Mouse (Mus musculus) c-Kit-negative CD71-positive TER-119-positive erythroid progenitor cells, embryonic 14.5 days (primary cell): ENCODE measurements around the gene Olfr675.
"Not testable (repeated sequence)": the region's sequence is repeated elsewhere in the genome, so short reads cannot be mapped to it uniquely, and the experiment has no call there.

Experiments used
- DNase-seq: peaks from one replicate; pipeline ENCODE4 v3.0.0-alpha.2; 2013; ENCODE audit warnings: low read depth, low spot score

The Olfr675 gene

DNA sequence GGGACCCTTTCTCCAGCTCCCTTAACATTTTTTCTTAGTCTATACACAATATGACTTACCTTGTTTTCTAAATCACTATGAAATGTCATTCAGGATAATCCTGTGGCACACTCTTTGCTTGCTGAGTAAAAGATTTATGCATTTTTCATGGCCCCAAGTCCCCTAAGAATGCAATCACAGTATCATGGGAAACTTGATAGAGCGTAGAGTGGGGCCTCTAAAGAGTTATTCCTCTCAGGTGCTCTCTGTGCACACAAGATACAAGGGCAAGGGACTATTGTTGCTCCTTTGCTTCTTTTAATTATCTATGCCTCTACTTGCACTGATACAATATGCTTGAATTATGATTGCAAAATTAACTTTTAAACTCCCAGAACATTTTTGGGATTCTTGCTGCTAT, at the start of gene Olfr675:
Olfr675 (minus strand) TSS at position 101 of the 400 bp plus-strand sequence.
- no peak for DNase-seq

DNA sequence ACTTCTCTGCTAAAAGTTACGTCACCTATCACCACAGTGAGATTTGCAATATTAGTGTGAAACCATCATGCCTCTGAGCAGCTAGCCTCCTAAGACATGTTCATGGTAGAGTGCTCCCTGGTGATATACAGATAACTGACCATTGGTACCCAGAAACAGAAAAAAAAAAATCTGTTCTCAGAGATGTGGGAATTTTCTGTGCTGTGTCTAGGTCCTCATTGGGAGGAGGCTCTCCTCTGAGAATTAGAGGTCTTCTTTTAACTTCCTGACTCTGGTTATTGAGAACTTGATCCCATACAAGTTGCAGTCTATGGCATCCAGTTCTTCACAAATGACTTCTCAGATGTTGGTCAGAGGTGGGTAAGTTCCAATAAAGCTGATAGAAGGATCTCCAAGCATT, 35.9 kb upstream of the Olfr675 start, which contains the start of gene Olfr678:
Olfr678 (plus strand) TSS at position 301 of the 400 bp plus-strand sequence.
- DNase-seq, result no peak

DNA sequence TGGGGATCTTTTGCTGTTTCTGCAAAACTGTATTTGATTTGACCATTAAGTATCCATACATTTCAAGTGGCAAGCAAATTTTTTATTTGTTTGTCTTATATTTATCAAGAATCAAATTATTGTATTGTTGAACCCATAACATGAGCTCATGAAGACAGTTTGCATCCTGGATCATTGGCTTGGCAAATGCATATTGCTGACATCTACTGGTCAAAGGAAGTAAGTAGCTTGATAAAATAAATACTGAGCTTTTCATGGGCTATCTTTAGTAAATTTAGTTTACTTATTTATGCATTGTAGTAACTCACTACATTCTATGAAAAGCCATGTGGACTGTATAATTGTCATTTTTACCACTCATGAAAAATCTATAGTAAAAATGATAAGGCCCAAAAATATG, 30.7 kb upstream of the Olfr675 start:
- no peak for DNase-seq

DNA sequence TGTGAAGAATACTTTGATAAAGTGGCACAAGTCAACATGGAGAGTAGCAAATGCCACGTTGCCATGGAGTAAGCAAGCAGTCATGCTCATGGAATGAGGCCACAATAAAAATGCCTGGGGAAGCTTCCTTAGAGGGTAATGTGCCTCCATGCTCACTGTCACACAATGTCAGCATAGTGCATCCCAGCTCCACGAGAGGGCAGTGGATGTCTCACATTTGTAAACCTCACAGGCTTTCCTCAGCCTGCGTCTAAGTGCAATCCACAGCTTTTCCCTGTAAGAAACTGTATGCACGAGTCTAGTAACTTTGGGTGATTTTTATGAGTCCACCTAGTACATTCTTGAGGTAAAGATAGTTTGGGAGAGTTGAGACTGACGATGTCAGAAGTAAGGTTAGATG, 5.6 kb upstream of the Olfr675 start:
- DNase-seq, result not testable (repeated sequence)

DNA sequence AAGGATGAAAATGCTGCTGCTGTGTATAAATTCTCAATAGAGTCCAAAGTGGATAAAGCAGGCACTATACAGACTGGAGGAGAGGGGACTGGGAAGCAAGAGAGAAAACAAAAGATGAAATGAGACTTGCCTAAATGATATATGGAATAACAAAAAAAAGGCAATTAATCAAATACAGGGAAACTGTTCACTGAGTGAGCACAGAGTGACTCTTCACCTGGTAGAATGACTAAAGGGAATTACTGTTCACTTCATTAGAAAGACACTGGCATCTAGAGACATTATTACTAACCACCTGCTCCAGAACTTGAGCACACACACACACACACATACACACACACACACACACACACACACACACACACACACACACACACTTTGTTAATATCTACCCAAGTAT, 4.1 kb upstream of the Olfr675 start, which contains the start of gene Olfr676:
Olfr676 (plus strand) TSS at position 301 of the 400 bp plus-strand sequence.
- DNase-seq, result no peak

DNA sequence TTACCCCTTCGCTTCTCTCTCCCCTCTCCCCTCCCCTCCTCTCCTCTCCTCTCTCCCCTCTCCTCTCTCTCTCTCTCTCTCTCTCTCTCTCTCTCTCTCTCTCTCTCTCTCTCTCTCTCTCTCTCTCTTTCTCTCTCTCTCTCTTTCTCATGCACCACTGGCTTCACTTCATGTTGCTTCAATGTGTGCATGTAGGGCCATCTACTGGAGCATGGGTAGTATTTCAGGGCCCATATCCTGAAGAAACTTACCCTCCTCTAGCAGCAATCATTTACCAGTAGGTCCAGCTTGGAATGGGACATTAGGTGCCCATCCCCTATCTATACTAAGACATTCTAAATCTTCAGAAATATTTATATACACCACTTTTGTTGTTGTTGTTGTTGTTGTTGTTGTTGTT, 5.7 kb downstream of the Olfr675 start:
- DNase-seq, result no peak

DNA sequence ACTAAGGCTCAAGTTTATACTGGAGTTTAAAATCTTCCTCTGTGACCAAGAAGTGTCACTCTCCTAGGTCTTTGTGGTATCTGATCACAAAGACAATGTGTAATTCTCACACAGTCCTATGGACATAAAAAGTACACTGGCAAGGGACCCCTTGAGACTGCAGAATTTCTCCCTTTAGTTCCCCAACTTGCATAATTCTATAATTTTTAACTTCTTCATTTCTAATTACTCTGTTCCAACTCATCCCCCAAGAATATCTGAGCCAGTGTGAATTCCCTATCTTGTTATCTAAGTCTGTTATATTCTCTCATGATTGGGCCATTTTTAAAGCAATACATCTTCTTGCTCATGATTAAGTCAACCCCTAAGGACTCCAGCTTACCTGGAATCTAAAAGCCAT, 26.3 kb downstream of the Olfr675 start, which contains the start of gene Olfr672:
Olfr672 (minus strand) TSS at position 101 of the 400 bp plus-strand sequence.
- no peak for DNase-seq

DNA sequence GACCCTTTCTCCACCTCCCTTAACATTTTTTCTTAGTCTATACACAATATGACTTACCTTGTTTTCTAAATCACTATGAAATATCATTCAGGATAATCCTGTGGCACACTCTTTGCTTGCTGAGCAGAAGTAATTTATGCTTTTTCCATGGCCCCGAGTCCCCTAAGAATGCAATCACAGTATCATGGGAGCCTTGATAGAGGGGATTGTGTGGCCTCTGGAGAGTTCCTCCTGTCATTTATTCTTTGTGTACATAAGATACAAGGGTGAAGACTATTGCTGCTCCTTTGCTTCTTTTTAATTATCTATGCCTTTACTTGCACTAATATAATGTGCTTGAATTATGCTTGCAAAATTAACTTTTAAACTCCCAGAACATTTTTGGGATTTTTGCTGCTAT, 49.2 kb downstream of the Olfr675 start, which contains the start of gene Olfr671:
Olfr671 (minus strand) TSS at position 101 of the 400 bp plus-strand sequence.
- no peak for DNase-seq

DNA sequence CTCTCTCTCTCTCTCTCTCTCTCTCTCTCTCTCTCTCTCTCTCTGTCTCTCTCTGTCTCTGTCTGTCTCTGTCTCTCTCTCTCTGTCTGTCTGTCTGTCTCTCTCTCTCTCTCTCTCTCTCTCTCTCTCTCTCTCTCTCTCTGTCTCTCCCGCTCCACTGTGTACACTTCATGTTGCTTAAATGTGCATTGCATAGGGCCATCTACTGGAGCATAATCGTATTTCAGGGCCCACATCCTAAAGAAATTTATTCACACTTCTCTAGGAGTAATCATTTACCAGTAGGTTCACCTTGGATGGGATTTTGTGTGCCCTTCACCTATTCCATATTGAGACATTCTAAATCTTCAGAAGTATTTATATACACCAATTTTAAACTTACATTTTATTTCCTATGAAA, 55.8 kb downstream of the Olfr675 start:
- DNase-seq, result not testable (repeated sequence)
